Mouse (Mus musculus): ENCODE results near the gene Ndufa5. TPM values are rescaled to one million over a fixed set of nuclear protein-coding genes. Genes with fewer than 3 reads are reported as not detected.

Gene Ndufa5
- total RNA-seq, 2 experiments from 2014 or later: 278 to 314 TPM

DNA sequence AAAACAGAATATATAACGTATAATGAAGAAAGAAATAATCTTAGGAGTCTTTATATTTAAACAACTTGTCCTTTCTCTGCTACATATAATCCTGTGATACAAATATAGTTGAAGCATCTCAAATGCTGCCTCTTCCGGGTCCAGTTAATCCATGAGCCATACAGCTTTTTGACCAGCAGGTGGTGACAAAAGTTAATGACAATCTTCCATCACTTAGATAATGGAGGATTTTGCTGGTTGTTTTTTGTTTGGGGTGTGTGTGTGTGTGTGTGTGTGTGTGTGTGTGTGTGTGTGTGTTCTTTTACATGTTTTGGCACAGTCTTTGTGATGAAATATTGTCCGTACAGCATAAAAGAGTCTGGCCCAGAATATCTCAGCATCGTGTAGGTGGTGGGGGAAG lies 2.4 kb upstream of the Ndufa5 start:
- peak in 1 of 2 experiments; percentile 45 for DNase-seq (ENCODE audit: extremely low spot score in 1 of 2, low spot score in 1 of 2)

GRCm38 (mm10) chr6:24528064-24528243 lies 141 bp upstream of the Ndufa5 start, which contains the start of gene Asb15:
Gene Asb15 (plus strand): TSS chr6:24528144.
- DNase-seq (ENCODE audit: extremely low spot score in 1 of 2, low spot score in 1 of 2): no peak

DNA sequence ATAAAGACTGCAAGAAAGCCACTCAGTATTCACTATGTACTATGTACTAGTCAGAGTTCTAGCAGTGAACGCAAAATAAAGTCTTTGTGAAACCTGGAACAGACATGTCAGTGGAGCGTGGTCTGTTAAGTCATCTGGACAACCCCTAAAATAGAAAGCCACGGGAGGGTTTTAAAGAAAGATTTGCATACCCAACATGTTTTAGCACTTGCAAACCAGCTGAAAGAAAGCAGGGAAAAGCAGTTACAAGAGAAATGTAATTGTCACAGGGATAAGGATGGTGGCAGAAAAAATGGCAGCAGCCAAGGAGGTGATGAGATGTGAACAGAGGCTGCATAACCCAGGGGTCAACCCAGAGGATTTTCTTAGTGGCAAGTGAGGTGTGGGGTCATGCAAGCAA lies 2.1 kb downstream of the Ndufa5 start:
- DNase-seq (ENCODE audit: extremely low spot score in 1 of 2, low spot score in 1 of 2): no peak

- no peak for DNase-seq (ENCODE audit: extremely low spot score in 1 of 2, low spot score in 1 of 2)
These were observed 11.6 kb downstream of the Ndufa5 start for GRCm38 (mm10) chr6:24516197-24516596.

DNA sequence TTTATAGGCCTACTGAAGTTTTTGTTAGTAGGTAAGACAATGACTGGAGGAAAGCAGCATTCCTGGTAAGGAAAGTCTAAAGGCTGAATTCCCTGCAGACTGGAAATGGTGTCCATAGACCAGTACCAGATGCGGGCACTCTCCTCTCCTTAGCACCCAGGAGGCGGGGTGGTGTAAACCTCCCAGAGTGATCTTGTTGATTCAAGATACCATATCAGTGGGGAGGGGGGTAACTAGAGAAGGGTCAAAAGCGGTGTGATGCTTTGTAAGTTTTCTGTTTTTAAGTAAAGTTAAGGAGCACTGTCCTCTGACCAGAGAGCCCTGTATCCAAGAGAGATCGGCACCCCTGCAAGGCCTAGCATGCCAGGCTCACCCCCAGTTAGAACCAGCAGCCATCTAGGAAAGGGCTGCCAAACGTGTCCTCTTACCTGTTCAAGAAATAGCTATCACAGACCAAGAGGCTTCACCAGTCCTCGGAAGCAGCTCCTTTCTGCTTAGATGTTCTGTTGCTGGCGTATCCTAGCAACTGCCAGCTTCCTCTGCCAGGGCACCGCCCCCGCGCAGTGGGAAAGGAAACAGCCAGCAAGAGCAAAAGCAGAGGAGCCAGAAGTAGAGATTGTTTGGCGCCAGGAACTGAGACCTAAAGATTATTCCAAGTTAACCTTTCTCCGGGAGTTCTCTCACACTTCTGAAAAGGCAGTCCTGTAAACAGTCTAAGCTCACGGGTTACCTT lies 13.1 kb downstream of the Ndufa5 start, which contains the start of gene Iqub:
Gene Iqub (minus strand): TSS at position 516 of the 733 bp plus-strand sequence.
- DNase-seq (ENCODE audit: extremely low spot score in 1 of 2, low spot score in 1 of 2): peak; percentile 54 to 66

DNA sequence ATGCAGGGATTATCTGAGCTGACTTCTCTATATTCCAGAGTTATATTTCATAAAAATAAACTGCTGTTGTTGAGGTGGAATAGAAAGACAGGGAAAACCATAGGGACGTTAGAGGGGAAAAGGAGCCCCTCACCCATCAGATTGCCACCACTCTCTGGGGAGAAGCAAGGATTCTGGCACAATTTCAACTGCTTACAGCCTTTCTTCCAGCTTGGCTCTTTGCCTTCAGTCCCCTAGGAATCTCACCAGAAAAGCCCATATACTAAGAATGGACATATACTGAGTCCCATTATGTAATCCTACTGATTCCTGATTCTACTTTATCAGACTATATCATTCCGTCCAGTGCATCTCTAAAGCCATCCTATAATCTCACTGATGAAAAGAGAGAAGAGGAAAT lies 23.7 kb downstream of the Ndufa5 start:
- DNase-seq (ENCODE audit: extremely low spot score in 1 of 2, low spot score in 1 of 2): no peak

DNA sequence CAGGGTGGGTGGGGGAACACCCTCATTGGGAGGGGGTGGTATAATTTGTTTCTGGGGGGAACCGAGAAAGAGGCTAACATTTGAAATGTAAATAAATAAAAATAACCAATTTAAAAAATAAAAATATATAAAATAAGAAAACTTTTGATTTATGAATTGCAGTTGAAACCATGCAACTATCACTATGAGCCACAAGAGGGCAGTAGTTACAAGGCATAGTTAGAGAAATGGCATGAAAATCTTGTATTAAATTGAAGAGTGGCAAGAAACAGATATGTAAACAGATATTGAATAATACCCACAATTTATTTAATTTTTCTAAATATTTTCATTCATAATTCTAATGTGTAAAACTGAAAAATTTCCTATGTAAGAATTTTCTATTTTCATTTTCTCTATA lies 37.5 kb downstream of the Ndufa5 start:
- no peak for DNase-seq (ENCODE audit: extremely low spot score in 1 of 2, low spot score in 1 of 2)

- no peak for DNase-seq (ENCODE audit: extremely low spot score in 1 of 2, low spot score in 1 of 2)
These were observed 41.3 kb downstream of the Ndufa5 start for GRCm38 (mm10) chr6:24486530-24486929.

DNA sequence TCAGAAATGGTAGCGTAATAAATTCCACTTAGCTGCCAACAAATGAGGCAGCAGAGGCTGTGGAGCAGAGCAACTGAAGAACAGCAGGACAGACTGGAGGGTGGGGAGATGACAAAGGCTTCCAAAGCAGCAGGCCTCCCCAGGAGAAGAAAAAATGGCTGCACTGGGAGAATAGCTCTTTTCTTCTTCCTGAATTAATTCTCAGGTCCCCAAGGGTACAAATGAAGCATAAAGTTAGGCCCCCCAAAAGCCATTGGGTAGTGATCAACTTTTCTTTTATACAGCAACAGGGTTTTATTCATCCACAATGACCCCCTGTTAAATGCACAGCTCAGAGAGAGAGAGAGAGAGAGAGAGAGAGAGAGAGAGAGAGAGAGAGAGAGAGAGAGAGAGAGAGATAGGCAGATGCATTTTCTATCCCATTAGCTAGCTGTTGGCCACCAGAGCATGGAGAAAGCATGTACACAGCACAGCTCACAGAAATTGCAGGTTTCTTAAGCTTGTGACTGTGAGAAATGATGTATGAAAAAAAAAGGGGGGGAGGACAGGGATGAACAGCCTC lies 57.2 kb downstream of the Ndufa5 start:
- DNase-seq (ENCODE audit: extremely low spot score in 1 of 2, low spot score in 1 of 2): no peak

DNA sequence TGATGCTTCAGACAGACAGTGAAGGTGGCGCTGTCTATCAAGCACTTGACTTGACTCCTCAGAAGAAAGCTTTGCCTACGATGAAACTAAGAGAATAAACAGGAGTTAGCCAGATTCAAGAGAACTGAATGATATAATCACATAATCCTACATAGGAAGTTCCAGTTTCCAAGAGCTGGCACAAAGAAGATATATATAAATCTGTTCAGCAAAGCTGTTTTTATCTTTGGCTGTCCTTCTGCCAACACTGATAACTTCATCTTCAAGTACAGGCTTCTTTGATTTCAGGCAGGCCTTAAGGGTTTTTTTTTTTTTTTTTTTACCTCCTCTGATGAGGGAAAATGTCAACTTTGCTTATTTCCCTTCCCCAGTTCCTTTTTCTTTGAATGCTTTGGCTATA lies 57.7 kb downstream of the Ndufa5 start:
- DNase-seq (ENCODE audit: extremely low spot score in 1 of 2, low spot score in 1 of 2): no peak

Other genes with a start within 250 kb of the Ndufa5 start
- gene Iqub, start 12.9 kb downstream of the Ndufa5 start, total RNA-seq (2021): 1 to 10 TPM; 1.7 to 2.0 TPM
- gene Asb15, start 131 bp upstream of the Ndufa5 start, total RNA-seq (2021): not detected
- gene Lmod2, start 69.7 kb upstream of the Ndufa5 start, total RNA-seq (2021): not detected
- 100 to 1,000 TPM; 137 to 141 TPM for gene Wasl, start 137.0 kb upstream of the Ndufa5 start, total RNA-seq (2021)
- gene Hyal6, start 205.2 kb upstream of the Ndufa5 start, total RNA-seq (2021): not detected
- gene Hyal4, start 220.3 kb upstream of the Ndufa5 start, total RNA-seq (2021): not detected

Data from layer of hippocampus, postnatal 25 days (tissue).